Mouse (Mus musculus) thymus, adult 2 months (tissue): ENCODE measurements around the gene Tbc1d16.

Experiments
- CTCF ChIP-seq: fragments of 200-500 bp; IDR thresholded peaks from 2 replicates; pipeline ENCODE4 v1.5.1; 2012; ENCODE audit warnings: mild to moderate bottlenecking, control low read depth, low read length, moderate library complexity, borderline replicate concordance; ENCODE audit not compliant: control insufficient read depth, poor library complexity, insufficient read depth; ENCODE audit errors: extremely low read depth
- POLR2A ChIP-seq: fragments of 200-500 bp; IDR thresholded peaks from 2 replicates; pipeline ENCODE4 v1.6.1; 2012; ENCODE audit warnings: mild to moderate bottlenecking, low read length, control low read depth, moderate library complexity; ENCODE audit not compliant: control insufficient read depth, poor library complexity, insufficient read depth; ENCODE audit errors: extremely low read depth

GRCm38 (mm10) chr11:119259977-119260376 is 31.7 kb upstream of the Tbc1d16 start:
- TF ChIP-seq CTCF, result no peak
- TF ChIP-seq POLR2A, result no peak
